Mouse (Mus musculus): ENCODE measurements at regions not wholly inside any gene's neighbourhood (a gene's known extent, or its start where the extent isn't known, plus 50 kb on each side); places are given as distances from the start of the nearest gene placed in this dataset.
A peak's percentile ranks its signal among the peaks of the same experiment; 100 is the strongest.

DNA sequence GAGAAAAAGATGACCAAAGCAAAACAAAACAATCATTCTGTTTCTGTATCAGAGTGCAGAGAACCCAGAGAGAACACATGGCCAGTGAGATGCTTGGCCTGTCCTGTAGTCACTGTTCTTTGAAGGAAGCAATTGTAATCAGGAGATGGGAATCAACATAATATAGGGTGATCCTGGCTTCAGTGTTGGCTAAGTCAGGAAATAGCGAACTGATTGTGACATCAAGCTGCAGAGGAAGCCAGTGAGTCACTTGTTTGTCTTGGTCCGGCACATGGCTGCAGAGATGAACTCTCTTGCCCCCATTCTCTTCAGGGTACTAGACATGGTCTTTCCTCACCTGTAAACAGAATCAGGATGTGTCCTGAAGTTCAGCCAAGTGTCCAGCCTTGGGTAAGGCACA, 273.3 kb upstream of the Thbs1 start:
- H3K27me3 ChIP-seq: no peaks in the 10 kb centered on the region
- H3K9me3 ChIP-seq (replicated peaks): no peaks in the 10 kb centered on the region
- H3K9ac ChIP-seq: no peak overlapping the region
- no peaks in the 10 kb centered on the region for H3K36me3 ChIP-seq (replicated peaks)
- no peak overlapping the region for H3K4me3 ChIP-seq (replicated peaks)
- peaks cover 5% of the 10 kb centered on the region for H3K4me1 ChIP-seq (replicated peaks)
- 26% methylated on average over 2 of the region's 2 CpGs for WGBS (ENCODE audit: insufficient replicate concordance)
- H3K4me2 ChIP-seq: no peak overlapping the region
- H3K27ac ChIP-seq (replicated peaks): no peak overlapping the region
- 0 out of 2 replicates have a peak, but pooled peaks have one; percentile 44 for ATAC-seq (ENCODE audit: insufficient read depth)

DNA sequence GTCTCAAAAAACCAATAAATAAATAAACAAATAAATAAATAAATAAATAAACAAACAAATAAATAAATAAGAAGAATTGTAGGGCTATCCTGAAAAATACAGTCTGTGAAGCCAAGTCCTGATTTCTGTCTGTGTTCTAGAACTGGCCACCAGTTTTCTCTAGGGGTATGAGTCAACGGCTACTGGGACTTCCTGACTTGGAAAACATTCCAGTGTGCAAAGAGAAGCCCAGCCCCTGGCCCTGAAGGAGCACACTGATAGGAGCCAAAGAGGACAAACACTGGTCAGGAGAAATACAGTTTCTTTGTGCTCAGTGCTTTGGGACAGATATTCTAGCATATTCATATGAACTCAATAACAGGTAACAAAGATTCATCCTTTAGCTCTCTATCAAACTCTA, 271.3 kb upstream of the Thbs1 start:
- ATAC-seq (ENCODE audit: insufficient read depth): no peak
- H3K4me3 ChIP-seq (replicated peaks): no peak overlapping the region
- H3K36me3 ChIP-seq (replicated peaks): no peaks in the 10 kb centered on the region
- peaks cover 5% of the 10 kb centered on the region for H3K4me1 ChIP-seq (replicated peaks)
- 36% methylated on average over 1 of the region's 1 CpGs for WGBS (ENCODE audit: insufficient replicate concordance)
- H3K4me2 ChIP-seq: no peak overlapping the region
- no peaks in the 10 kb centered on the region for H3K27me3 ChIP-seq
- no peak overlapping the region for H3K27ac ChIP-seq (replicated peaks)
- no peak overlapping the region for H3K9ac ChIP-seq
- H3K9me3 ChIP-seq (replicated peaks): no peaks in the 10 kb centered on the region

DNA sequence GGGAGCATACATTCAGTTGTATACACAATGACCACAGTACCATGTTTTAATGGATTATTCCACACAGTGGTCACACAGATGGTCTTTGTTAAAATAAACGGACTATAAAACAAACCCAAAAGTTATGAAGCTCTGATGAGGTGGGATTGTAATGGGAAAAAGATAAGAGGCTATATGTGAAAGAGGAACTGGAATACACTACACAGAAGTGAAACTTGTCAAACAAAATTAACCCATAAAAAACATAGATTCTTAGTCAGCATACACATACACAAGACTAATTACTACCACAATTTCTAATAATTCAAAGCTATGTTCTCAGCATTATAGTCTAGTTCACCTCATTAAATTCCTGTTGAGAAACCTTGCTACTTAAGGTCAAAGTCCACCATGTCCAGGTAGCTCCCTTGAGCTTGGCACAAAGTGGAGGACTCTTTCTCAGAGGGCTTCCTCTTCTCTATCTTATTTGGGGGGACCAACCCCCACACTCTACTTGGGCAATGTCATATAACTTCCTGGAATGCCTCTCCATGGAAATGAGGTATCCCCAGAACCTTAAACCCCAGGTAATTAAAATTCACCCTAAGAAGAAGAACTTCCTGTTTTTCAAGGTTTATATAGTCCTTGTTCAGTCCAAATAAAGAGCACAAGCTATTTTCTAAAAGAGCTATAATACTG, 269.2 kb upstream of the Thbs1 start:
- Histone ChIP-seq H3K9me3 (replicated peaks) (no peaks in the 10 kb centered on the region), H3K27me3 (no peaks in the 10 kb centered on the region), H3K4me3 (replicated peaks) (no peak overlapping the region), H3K27ac (replicated peaks) (no peak overlapping the region), H3K4me2 (no peak overlapping the region), H3K36me3 (replicated peaks) (no peaks in the 10 kb centered on the region), H3K4me1 (replicated peaks) (peaks cover 5% of the 10 kb centered on the region), H3K9ac (no peak overlapping the region)
- WGBS (ENCODE audit: insufficient replicate concordance): 35% methylated on average over 1 of the region's 1 CpGs
- ATAC-seq (ENCODE audit: insufficient read depth): no peak

GRCm38 (mm10) chr2:117852442-117852841, 259.2 kb upstream of the Thbs1 start:
- Histone ChIP-seq H3K4me2 (no peak overlapping the region), H3K27me3 (no peaks in the 10 kb centered on the region), H3K9ac (no peak overlapping the region), H3K36me3 (replicated peaks) (no peaks in the 10 kb centered on the region), H3K27ac (replicated peaks) (no peak overlapping the region), H3K4me1 (replicated peaks) (no peaks in the 10 kb centered on the region), H3K4me3 (replicated peaks) (no peak overlapping the region), H3K9me3 (replicated peaks) (no peaks in the 10 kb centered on the region)
- WGBS (ENCODE audit: insufficient replicate concordance): 12% methylated on average over 1 of the region's 1 CpGs
- no peak for ATAC-seq (ENCODE audit: insufficient read depth)

- Histone ChIP-seq H3K36me3 (replicated peaks) (no peaks in the 10 kb centered on the region), H3K9me3 (replicated peaks) (no peaks in the 10 kb centered on the region), H3K4me2 (no peak overlapping the region), H3K27me3 (no peaks in the 10 kb centered on the region), H3K27ac (replicated peaks) (no peak overlapping the region), H3K4me1 (replicated peaks) (no peaks in the 10 kb centered on the region), H3K4me3 (replicated peaks) (no peak overlapping the region), H3K9ac (no peak overlapping the region)
- no peak for ATAC-seq (ENCODE audit: insufficient read depth)
- WGBS (ENCODE audit: insufficient replicate concordance): 54% methylated on average over 3 of the region's 3 CpGs
Measured at GRCm38 (mm10) chr2:117862301-117862700, 249.4 kb upstream of the Thbs1 start.

DNA sequence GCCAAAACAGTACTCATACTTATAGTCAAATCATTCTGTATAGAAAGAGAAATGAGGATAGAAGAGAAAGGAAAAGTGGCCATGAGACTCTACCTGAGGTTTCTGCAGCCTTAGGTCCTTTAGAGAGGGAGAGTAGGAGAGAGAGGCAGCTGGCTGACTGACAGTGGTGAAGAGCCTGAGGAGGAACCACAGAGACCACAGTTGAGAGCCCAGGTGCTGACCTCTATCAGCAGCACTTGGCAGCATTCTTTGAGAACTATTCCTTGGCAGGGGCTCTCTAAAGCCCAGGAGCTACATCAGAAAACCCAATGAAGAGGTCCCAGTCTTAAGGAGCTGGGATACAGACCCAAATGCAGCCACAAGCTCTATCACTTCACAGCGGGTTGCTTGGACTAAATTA, 246.6 kb upstream of the Thbs1 start:
- no peak overlapping the region for H3K9ac ChIP-seq
- no peak overlapping the region for H3K4me3 ChIP-seq (replicated peaks)
- 66% methylated on average over 1 of the region's 1 CpGs for WGBS (ENCODE audit: insufficient replicate concordance)
- no peaks in the 10 kb centered on the region for H3K36me3 ChIP-seq (replicated peaks)
- ATAC-seq (ENCODE audit: insufficient read depth): no peak
- H3K9me3 ChIP-seq (replicated peaks): no peaks in the 10 kb centered on the region
- H3K27ac ChIP-seq (replicated peaks): no peak overlapping the region
- no peak overlapping the region for H3K4me2 ChIP-seq
- no peaks in the 10 kb centered on the region for H3K27me3 ChIP-seq
- no peaks in the 10 kb centered on the region for H3K4me1 ChIP-seq (replicated peaks)

DNA sequence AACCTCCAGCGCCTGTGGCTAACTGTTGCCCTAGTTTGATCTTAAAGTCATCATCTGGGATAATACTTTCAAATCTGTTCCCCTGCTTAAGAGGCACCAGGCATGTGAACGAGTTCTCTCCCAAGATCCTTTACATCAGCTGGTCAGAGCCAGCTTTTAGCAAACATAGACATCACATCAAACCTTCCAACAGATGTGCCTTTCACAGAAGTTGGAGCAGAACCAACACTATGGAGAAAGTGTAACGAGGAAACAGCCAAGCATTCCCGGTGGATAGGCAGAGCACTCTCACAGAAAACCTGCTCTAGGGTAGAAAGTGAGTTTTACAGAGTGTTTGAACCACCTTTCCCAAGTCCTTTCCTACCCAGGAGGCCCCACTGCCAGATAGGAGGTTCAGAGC, 244.7 kb upstream of the Thbs1 start:
- Histone ChIP-seq H3K4me2 (no peak overlapping the region), H3K27me3 (no peaks in the 10 kb centered on the region), H3K4me1 (replicated peaks) (no peaks in the 10 kb centered on the region), H3K4me3 (replicated peaks) (no peak overlapping the region), H3K27ac (replicated peaks) (no peak overlapping the region), H3K36me3 (replicated peaks) (no peaks in the 10 kb centered on the region), H3K9ac (no peak overlapping the region), H3K9me3 (replicated peaks) (no peaks in the 10 kb centered on the region)
- no peak for ATAC-seq (ENCODE audit: insufficient read depth)
- 50% methylated on average over 4 of the region's 4 CpGs for WGBS (ENCODE audit: insufficient replicate concordance)

- no peak overlapping the region for H3K9ac ChIP-seq
- ATAC-seq (ENCODE audit: insufficient read depth): no peak
- no peak overlapping the region for H3K4me3 ChIP-seq (replicated peaks)
- no peaks in the 10 kb centered on the region for H3K4me1 ChIP-seq (replicated peaks)
- H3K9me3 ChIP-seq (replicated peaks): no peaks in the 10 kb centered on the region
- no peaks in the 10 kb centered on the region for H3K27me3 ChIP-seq
- 53% methylated on average over 3 of the region's 3 CpGs for WGBS (ENCODE audit: insufficient replicate concordance)
- no peak overlapping the region for H3K4me2 ChIP-seq
- H3K27ac ChIP-seq (replicated peaks): no peak overlapping the region
- no peaks in the 10 kb centered on the region for H3K36me3 ChIP-seq (replicated peaks)
Measured at GRCm38 (mm10) chr2:117867409-117867808, 244.3 kb upstream of the Thbs1 start.

DNA sequence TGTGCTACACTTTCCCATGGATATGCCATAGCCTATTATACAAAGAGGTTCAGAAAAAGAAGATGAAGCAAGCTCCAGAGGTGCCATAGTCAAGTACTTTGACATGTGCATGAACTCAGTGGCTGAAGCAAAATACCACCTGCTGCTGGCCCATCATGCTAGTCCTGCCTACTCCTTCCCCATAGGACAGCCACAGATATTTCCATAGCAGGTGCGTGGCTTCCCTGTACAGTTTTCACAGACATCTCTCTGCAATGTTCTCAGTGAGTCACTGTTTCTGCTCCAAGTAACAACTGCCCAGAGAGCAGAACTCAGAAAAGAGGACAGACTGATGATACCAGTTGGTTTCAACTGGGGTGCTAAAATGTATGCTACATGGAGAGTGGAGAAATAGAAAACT, 242.8 kb upstream of the Thbs1 start:
- Histone ChIP-seq H3K27ac (replicated peaks) (no peak overlapping the region), H3K4me3 (replicated peaks) (no peak overlapping the region), H3K4me2 (no peak overlapping the region), H3K9ac (no peak overlapping the region), H3K4me1 (replicated peaks) (no peaks in the 10 kb centered on the region), H3K36me3 (replicated peaks) (no peaks in the 10 kb centered on the region), H3K27me3 (no peaks in the 10 kb centered on the region), H3K9me3 (replicated peaks) (no peaks in the 10 kb centered on the region)
- ATAC-seq (ENCODE audit: insufficient read depth): no peak
- WGBS (ENCODE audit: insufficient replicate concordance): 81% methylated on average over 1 of the region's 1 CpGs

- 42% methylated on average over 9 of the region's 9 CpGs for WGBS (ENCODE audit: insufficient replicate concordance)
- Histone ChIP-seq H3K4me2 (no peak overlapping the region), H3K4me1 (replicated peaks) (no peaks in the 10 kb centered on the region), H3K9me3 (replicated peaks) (no peaks in the 10 kb centered on the region), H3K27me3 (no peaks in the 10 kb centered on the region), H3K27ac (replicated peaks) (no peak overlapping the region), H3K4me3 (replicated peaks) (no peak overlapping the region), H3K9ac (no peak overlapping the region), H3K36me3 (replicated peaks) (no peaks in the 10 kb centered on the region)
- no peak for ATAC-seq (ENCODE audit: insufficient read depth)
Measured at GRCm38 (mm10) chr2:117871507-117872282, 240.0 kb upstream of the Thbs1 start.

DNA sequence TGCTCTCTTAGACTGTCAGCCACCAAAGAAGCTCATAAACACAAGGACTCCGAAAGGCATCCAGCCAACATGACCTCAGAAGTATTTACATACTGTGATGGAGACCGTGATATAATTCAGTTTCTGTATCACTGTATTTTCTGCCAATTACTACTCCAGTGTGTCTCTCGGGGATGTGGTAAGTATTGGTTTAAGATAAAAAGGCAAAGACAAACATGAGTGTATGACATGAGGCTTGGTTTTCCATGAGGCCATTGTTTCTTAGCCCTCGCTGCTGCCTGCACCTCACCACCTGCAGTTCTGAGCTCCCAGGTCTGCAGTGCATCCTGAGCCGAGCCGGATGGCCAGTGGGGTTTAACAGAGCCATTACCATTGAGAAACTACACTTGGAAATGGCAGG, 233.9 kb upstream of the Thbs1 start:
- Histone ChIP-seq H3K4me2 (no peak overlapping the region), H3K36me3 (replicated peaks) (no peaks in the 10 kb centered on the region), H3K4me3 (replicated peaks) (no peak overlapping the region), H3K9ac (no peak overlapping the region), H3K27ac (replicated peaks) (no peak overlapping the region), H3K4me1 (replicated peaks) (no peaks in the 10 kb centered on the region), H3K9me3 (replicated peaks) (no peaks in the 10 kb centered on the region), H3K27me3 (no peaks in the 10 kb centered on the region)
- ATAC-seq (ENCODE audit: insufficient read depth): no peak
- whole genome bisulfite sequencing (ENCODE audit: insufficient replicate concordance): 57% methylated on average over 6 of the region's 6 CpGs

DNA sequence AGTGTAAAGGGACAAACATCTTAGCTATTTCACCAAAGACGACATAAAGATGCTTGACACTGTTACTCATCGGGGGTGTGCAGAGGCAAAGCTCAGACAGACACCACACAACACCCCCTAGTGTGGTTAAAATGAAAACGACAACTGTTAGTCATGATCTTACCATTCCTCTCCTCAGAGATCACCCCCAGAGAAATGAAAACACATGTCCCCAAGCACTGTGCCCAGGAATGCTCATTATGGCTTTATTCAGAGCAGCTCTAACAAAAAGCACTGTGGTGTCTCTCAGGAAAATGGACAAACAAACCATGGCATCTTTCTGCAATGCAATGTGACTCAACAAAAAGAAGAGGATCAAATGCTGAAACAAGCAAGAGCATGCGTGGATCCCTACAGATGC, 229.5 kb upstream of the Thbs1 start:
- Histone ChIP-seq H3K9ac (no peak overlapping the region), H3K4me3 (replicated peaks) (no peak overlapping the region), H3K27ac (replicated peaks) (no peak overlapping the region), H3K36me3 (replicated peaks) (no peaks in the 10 kb centered on the region), H3K27me3 (no peaks in the 10 kb centered on the region), H3K4me2 (no peak overlapping the region), H3K9me3 (replicated peaks) (no peaks in the 10 kb centered on the region), H3K4me1 (replicated peaks) (no peaks in the 10 kb centered on the region)
- ATAC-seq (ENCODE audit: insufficient read depth): no peak
- 53% methylated on average over 4 of the region's 4 CpGs for WGBS (ENCODE audit: insufficient replicate concordance)

Data from liver, embryonic 15.5 days (tissue).